Mouse (Mus musculus): ENCODE results near the gene Tbc1d14. TPM values are rescaled to one million over a fixed set of nuclear protein-coding genes. Genes with fewer than 3 reads are reported as not detected.

Tbc1d14 gene
- polyA plus RNA-seq, 2 experiments from 2014 or later = 52.2 to 57.6 TPM

DNA sequence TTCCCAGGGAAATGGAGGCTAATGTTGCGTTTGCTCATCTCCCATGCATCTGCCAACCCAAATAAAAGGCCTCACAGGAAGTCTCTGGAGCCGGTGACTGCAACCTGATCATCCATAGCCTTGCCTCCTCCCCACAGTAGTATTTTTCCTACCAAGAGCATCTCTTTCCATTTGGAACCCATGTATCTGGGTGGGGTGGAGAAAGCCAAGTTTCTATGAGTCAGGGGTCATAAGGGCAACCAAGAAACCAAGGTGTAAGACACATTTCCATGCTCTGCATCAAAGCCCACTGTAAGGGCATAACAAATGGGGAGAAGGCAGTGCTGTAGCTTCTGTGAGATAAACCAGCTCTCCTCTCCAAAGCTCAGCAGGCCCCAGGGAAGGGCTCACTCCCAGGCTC is 131.8 kb downstream of the Tbc1d14 start:
- ATAC-seq = no peak

DNA sequence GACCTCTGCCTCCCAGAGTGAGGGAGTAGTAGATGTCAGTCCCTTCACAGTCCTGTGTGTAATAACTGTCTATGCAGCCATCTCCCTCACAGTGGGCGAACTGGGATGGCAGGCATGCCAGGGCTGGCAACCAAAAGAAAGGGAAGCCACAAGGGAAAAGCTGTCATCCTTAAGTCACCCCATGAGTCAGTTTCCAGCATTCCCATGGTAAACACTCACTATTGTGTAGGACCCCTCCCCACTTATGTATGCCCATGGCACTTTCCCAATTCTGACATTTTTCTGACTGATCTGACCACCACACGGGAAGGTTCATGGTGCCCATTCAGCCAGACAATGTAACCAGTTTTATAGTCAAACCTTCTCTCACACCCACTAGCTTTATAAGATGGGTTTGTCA is 132.4 kb downstream of the Tbc1d14 start:
- no peak for ATAC-seq

- peak; percentile 45 for ATAC-seq
Measured at GRCm38 (mm10) chr5:36458926-36459325, 134.2 kb downstream of the Tbc1d14 start.

GRCm38 (mm10) chr5:36457706-36458105 is 135.4 kb downstream of the Tbc1d14 start:
- no peak for ATAC-seq

GRCm38 (mm10) chr5:36452821-36453220 is 140.3 kb downstream of the Tbc1d14 start:
- ATAC-seq = no peak

DNA sequence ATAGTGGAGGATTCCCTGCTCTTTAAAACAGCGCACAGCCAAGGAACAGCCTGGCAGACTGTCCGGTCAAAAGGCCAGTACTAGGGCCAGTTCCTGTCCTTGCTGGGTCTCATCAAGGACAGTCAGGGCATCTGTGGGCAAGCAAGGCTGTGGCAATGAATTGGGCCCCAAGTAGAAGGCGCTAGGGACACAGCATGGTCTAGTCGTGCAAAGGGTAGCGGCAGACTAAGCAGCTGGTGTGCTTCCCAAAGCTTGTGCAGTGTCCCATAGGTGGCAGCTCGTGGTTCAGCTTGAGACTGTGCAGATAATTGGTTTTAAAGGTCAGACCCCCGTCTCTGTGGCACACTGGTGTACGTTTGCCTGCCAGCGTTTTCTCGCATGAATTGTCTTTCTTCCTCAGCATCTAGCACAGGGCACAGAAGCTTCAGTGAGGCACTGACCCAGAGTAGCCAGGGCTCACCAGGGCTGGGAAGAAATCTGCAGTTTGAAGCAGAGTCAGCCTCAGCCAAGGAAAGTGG is 141.1 kb downstream of the Tbc1d14 start:
- no peak for ATAC-seq

DNA sequence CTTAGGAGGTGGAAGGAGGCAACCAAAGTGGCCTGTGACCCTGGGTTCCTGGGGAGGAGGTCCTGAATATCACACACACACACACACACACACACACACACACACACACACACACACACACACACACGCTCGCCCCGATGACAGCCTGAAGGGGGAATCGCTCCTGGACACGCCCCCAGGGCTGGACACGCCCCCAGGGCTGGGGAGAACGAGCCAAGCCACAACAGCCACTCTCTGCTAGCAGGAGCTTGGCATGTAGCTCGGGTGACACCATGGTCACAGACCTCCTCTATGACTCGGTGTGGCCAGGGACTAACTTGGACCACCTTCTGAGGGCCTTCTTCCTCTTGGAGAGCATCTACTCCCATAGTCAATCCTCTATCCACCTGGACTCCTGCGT is 142.0 kb downstream of the Tbc1d14 start:
- no peak for ATAC-seq

GRCm38 (mm10) chr5:36449710-36450358 is 143.2 kb downstream of the Tbc1d14 start:
- no peak for ATAC-seq

- no peak for ATAC-seq
Measured at GRCm38 (mm10) chr5:36447872-36448271, 145.2 kb downstream of the Tbc1d14 start.

DNA sequence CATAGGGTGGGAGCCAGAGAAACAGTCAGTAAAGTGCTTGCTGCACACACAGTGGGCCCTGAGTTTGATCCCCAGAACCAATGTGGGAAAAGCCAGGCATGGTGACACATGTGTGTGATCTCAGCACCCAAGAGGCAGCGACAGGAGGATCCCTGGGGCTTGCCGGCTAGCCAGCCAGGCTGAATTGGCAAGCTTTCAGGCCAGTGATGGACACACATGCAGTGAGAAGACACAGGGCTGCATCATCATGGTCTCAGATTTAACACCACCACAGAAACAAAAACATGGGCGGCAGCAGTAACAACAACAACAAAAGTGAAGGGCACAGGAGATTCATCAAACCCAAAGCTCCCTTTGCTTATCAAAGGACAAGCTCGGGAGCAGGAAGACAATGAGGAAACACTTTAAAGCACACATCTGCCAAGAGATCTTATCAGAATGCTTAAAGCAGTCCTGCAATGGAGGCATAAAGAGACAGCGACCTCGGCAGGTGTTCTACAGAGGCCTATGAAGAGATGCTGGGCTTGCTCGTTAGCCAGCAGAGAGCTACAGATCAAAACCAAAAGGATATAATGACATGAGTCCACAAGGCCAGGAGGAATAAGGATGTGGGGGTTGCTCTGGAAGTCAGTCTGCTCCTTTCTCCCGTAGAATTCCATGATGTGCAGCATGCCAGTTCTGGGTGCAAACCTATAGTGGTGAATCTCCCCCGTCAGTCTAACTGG is 146.7 kb downstream of the Tbc1d14 start:
- no peak for ATAC-seq

DNA sequence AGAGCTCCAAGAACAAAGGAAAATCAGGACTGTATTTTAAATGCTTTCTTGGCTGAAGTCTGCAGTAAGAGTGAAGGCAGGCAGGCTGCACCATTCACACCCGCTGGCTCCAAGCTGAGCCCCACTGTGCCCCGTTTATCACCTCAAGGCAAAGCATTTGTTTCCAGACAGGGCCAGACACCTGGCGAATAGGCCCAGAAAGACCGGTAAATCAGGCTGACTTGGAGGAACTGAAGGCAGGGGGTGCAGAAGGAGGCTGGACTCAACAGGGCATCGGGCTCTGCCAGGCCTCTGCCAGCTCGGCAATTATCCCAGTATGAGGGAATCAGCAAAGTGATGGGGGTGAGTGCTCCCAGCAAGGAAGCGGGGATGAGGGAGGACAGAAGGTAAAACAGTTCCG is 148.0 kb downstream of the Tbc1d14 start:
- no peak for ATAC-seq

DNA sequence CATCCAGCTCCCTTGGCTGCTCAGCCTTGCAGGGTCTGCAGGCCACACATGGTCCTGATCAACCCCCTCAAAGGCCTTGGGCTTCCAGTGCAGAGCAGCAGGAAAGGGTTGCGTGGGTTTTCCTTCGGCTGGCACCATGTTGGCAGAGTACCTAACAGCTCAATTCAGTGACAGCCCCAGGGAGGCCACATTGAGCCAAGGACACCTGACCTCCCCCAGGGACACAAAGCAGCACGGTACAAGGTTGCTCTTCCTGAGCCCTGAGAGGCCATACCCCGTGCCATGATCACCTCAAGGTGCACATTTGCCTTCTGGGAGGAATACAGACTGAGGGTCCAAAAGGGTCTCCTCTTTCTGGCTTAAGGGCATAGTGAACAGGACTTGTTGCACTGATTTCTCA is 148.5 kb downstream of the Tbc1d14 start:
- no peak for ATAC-seq

- no peak for ATAC-seq
Measured at GRCm38 (mm10) chr5:36440741-36441140, 152.3 kb downstream of the Tbc1d14 start.

Other genes with a start within 250 kb of the Tbc1d14 start
- gene Sorcs2, start 195.1 kb downstream of the Tbc1d14 start, polyA plus RNA-seq (2017; shearing (Covaris generic)) = 1 to 10 TPM; 3.2 to 3.5 TPM
- 10 to 100 TPM; 40.7 to 42.1 TPM for gene Grpel1, start 128.3 kb downstream of the Tbc1d14 start, polyA plus RNA-seq (2017; shearing (Covaris generic))
- 1 to 10 TPM; 2.4 to 4.7 TPM for gene Tada2b, start 109.0 kb downstream of the Tbc1d14 start, polyA plus RNA-seq (2017; shearing (Covaris generic))
- gene Ccdc96, start 108.7 kb downstream of the Tbc1d14 start, polyA plus RNA-seq (2017; shearing (Covaris generic)) = not detected
- 10 to 100 TPM; 23.3 to 24.1 TPM for gene D5Ertd579e, start 102.7 kb upstream of the Tbc1d14 start, polyA plus RNA-seq (2017; shearing (Covaris generic))
- gene Bloc1s4, start 155.4 kb upstream of the Tbc1d14 start, polyA plus RNA-seq (2017; shearing (Covaris generic)) = 1 to 10 TPM in 1 of 2 experiments, under 1 TPM in 1; 0.95 to 1.6 TPM
- 100 to 1,000 TPM in 1 of 2 experiments, 10 to 100 TPM in 1; 87.1 to 109 TPM for gene Mrfap1, start 203.5 kb upstream of the Tbc1d14 start, polyA plus RNA-seq (2017; shearing (Covaris generic))
- 10 to 100 TPM; 18.0 to 28.5 TPM for gene Man2b2, start 237.4 kb upstream of the Tbc1d14 start, polyA plus RNA-seq (2017; shearing (Covaris generic))